Mouse (Mus musculus) ES-Bruce4 (cell line): ENCODE results near the gene Spaca4. TPM values are rescaled to one million over a fixed set of nuclear protein-coding genes. Genes with fewer than 3 reads are reported as not detected.

ENCODE experiments used
- H3K27ac ChIP-seq: 2 replicates; pipeline ENCODE4 v1.5.1; 2012; ENCODE audit warnings: low read length, inconsistent platforms; ENCODE audit not compliant: insufficient read depth
- H3K27me3 ChIP-seq: 2 replicates; pipeline ENCODE4 v1.6.1; 2012; ENCODE audit warnings: mild to moderate bottlenecking, low read length, inconsistent platforms; ENCODE audit not compliant: control insufficient read depth, poor library complexity, insufficient read depth, severe bottlenecking
- H3K36me3 ChIP-seq: 2 replicates; pipeline ENCODE4 v1.6.1; 2012; ENCODE audit warnings: inconsistent platforms, mild to moderate bottlenecking, low read length, moderate library complexity; ENCODE audit not compliant: control insufficient read depth, poor library complexity, insufficient read depth, severe bottlenecking
- H3K4me1 ChIP-seq: one replicate; pipeline ENCODE4 v1.8.1; 2011; ENCODE audit warnings: low read length; ENCODE audit not compliant: control insufficient read depth, insufficient read depth
- H3K4me3 ChIP-seq: 2 replicates; pipeline ENCODE4 v1.5.1; 2011; ENCODE audit warnings: low read depth, mild to moderate bottlenecking, low read length
- H3K9ac ChIP-seq: 2 replicates; pipeline ENCODE4 v1.6.1; 2012; ENCODE audit warnings: low read depth, mild to moderate bottlenecking, inconsistent platforms; ENCODE audit not compliant: poor library complexity, severe bottlenecking
- H3K9me3 ChIP-seq: replicated peaks from 2 replicates; pipeline ENCODE4 v1.6.1; 2012; ENCODE audit warnings: mild to moderate bottlenecking, low read length, inconsistent platforms; ENCODE audit not compliant: control insufficient read depth, poor library complexity, insufficient read depth, severe bottlenecking
- CTCF ChIP-seq: IDR thresholded peaks from one replicate; pipeline ENCODE4 v1.8.1; 2011; ENCODE audit warnings: low read depth, low read length
- EP300 ChIP-seq: IDR thresholded peaks from 2 replicates; pipeline ENCODE4 v1.6.1; 2011; ENCODE audit warnings: low read depth, low read length; ENCODE audit not compliant: insufficient read depth
- POLR2A ChIP-seq: IDR thresholded peaks from one replicate; pipeline ENCODE4 v1.8.1; 2011; ENCODE audit warnings: low read length; ENCODE audit not compliant: insufficient read depth
- polyA plus RNA-seq: library from polyadenylated mRNA; stranded (reverse); fragments of >200 nt; gene quantifications from 2 replicates; pipeline ENCODE4 v1.2.4, GENCODE M21; 2011; ENCODE audit warnings: low read depth; ENCODE audit not compliant: missing spikeins, insufficient read depth, insufficient read length

Gene Spaca4
- polyA plus RNA-seq, 1 experiment: not detected

- H3K9me3 ChIP-seq: no peaks in the 10 kb centered on the region
Observed at GRCm38 (mm10) chr7:45765995-45766394, 40.4 kb upstream of the Spaca4 start.

DNA sequence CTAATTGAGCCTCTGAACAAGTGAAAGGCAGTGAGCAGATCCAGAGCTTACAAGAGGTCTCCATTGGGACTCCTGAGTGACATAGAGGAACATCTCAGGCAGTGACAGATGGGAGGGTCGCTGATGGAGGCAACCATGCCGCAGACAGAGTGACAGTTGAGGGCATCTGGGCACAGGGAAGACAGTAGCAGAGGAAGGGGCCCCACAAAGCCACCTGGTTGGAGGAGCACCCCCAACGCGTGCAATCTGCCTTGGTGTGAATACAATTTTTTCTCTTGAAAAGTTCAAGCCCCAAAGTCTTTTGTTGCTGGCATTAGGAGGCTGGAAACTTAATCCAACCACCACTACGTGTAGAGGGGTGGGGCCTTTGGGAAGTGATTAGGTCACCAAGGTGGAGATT is 34.5 kb upstream of the Spaca4 start:
- TF ChIP-seq CTCF (no peak), EP300 (no peak), POLR2A (no peak)
- Histone ChIP-seq H3K27ac (no peak overlapping the region), H3K9ac (no peak overlapping the region), H3K27me3 (no peaks in the 10 kb centered on the region), H3K4me1 (no peaks in the 10 kb centered on the region), H3K4me3 (no peak overlapping the region), H3K9me3 (no peaks in the 10 kb centered on the region), H3K36me3 (no peaks in the 10 kb centered on the region)

More at GRCm38 (mm10) chr7:45765995-45766394, 40.4 kb upstream of the Spaca4 start:
- H3K4me3 ChIP-seq: no peak overlapping the region
- H3K27ac ChIP-seq: no peak overlapping the region
- no peaks in the 10 kb centered on the region for H3K27me3 ChIP-seq
- no peaks in the 10 kb centered on the region for H3K36me3 ChIP-seq
- H3K4me1 ChIP-seq: peaks cover 4% of the 10 kb centered on the region
- TF ChIP-seq POLR2A (no peak), EP300 (no peak), CTCF (no peak)
- H3K9ac ChIP-seq: no peak overlapping the region

DNA sequence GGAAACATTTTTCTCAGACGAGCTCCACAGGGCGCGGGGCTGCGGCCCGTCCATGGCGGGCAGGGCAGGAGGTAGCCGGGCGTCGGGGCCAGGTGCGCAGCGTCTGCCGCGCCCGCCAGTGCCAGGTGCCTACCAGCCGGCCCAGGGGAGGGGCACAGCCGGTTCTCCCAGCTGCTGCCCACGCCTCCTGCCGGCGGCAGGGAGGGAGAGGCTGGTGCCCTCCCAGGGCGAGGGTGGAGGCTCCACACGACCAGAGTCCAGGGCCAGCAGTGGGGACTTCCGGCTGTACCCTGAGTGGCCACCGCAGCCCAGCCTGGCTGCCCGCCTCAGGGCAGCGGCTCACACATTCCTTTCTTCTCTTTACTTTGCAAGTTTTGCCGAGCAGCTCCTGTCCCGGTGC is 33.8 kb upstream of the Spaca4 start:
- Histone ChIP-seq H3K9me3 (no peaks in the 10 kb centered on the region), H3K4me1 (no peaks in the 10 kb centered on the region)

GRCm38 (mm10) chr7:45755703-45756102 is 30.1 kb upstream of the Spaca4 start:
- Histone ChIP-seq H3K36me3 (no peaks in the 10 kb centered on the region), H3K27me3 (no peaks in the 10 kb centered on the region)
- TF ChIP-seq CTCF (no peak), POLR2A (no peak), EP300 (no peak)

More for the DNA sequence above, 33.8 kb upstream of the Spaca4 start:
- Histone ChIP-seq H3K9ac (no peak overlapping the region), H3K27ac (no peak overlapping the region), H3K27me3 (no peaks in the 10 kb centered on the region), H3K36me3 (no peaks in the 10 kb centered on the region), H3K4me3 (peak overlapping the region; percentile 18)
- TF ChIP-seq POLR2A: no peak
- no peak for TF ChIP-seq EP300

DNA sequence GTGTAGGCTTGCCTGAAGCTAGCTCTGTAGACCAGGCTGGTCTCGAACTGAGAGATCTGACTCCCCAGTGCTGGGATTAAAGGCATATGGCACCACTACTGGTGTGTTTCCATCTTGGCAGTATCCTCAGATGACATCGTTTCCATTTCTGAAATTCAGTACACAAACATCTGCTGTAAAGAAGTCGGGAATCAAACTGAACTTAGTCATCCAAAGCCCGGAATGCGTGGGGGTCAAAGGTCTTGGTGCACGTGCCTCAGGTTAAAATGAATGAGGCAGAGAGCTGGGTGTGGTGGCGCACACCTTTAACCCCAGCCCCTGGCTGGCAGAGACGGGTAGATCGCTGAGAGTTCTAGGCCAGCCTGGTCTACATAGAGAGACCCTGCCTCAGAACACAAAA is 24.5 kb upstream of the Spaca4 start:
- Histone ChIP-seq H3K27ac (no peak overlapping the region), H3K27me3 (no peaks in the 10 kb centered on the region), H3K36me3 (no peaks in the 10 kb centered on the region), H3K4me1 (peaks cover 7% of the 10 kb centered on the region), H3K9me3 (no peaks in the 10 kb centered on the region), H3K4me3 (no peak overlapping the region), H3K9ac (no peak overlapping the region)
- TF ChIP-seq CTCF (no peak), POLR2A (no peak), EP300 (no peak)

More at GRCm38 (mm10) chr7:45755703-45756102, 30.1 kb upstream of the Spaca4 start:
- Histone ChIP-seq H3K4me3 (no peak overlapping the region), H3K4me1 (no peaks in the 10 kb centered on the region), H3K27ac (no peak overlapping the region), H3K9ac (no peak overlapping the region), H3K9me3 (no peaks in the 10 kb centered on the region)

- no peaks in the 10 kb centered on the region for H3K27me3 ChIP-seq
- no peaks in the 10 kb centered on the region for H3K9me3 ChIP-seq
- peaks cover 7% of the 10 kb centered on the region for H3K4me1 ChIP-seq
- H3K4me3 ChIP-seq: no peak overlapping the region
- TF ChIP-seq CTCF: no peak
- no peak for TF ChIP-seq EP300
- no peak overlapping the region for H3K9ac ChIP-seq
- no peaks in the 10 kb centered on the region for H3K36me3 ChIP-seq
- H3K27ac ChIP-seq: no peak overlapping the region
Observed at GRCm38 (mm10) chr7:45749401-45749800, 23.8 kb upstream of the Spaca4 start.
